8 mouse cellular contexts compared by ENCODE assay signal in the genomic region with DNA sequence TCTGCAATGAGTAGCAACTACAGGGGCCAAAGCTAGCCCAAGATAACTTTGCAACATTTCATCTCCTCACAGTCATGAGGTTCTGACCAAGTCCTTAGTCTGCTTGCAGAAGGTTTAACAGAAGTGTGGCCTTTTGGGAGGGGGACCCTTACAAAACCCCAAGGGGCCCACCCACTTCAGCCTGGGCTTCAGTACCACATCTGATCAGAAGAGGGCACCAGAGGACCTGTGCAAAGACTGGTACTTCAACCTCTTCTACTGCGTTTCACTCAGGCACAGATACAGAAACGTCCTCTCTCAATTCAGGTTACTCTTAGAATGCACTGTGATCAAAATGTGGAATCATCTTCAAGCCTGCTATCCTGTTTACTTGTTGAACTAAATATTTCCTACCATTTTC. TPM values are rescaled to one million over a fixed set of nuclear protein-coding genes. Genes with fewer than 3 reads are reported as not detected.
A peak's percentile ranks its signal among the peaks of the same experiment; 100 is the strongest.
DNase-seq lines count a peak whose midpoint lies in the region; ATAC-seq and TF ChIP-seq lines count a peak whose summit lies in the region.

No protein-coding gene starts in this region.

- 4% methylated on average over 2 of the region's 2 CpGs for WGBS in small intestine, adult 2 months

- TF ChIP-seq POLR2A in small intestine, adult 2 months (IDR thresholded peaks at IDR 0.05; ENCODE audit: low read depth, low read length) = no peak

- no peaks in the 10 kb centered on the region for H3K27me3 ChIP-seq in small intestine, adult 2 months (ENCODE audit: control insufficient read depth, insufficient read depth, low read length)

- no peak for ATAC-seq in erythroblast, adult 5-6 weeks (replicated peaks; ENCODE audit: low FRiP score, poor library complexity, severe bottlenecking)

- H3K4me1 ChIP-seq in small intestine, adult 2 months (ENCODE audit: control insufficient read depth, insufficient read depth, insufficient read length, low read length) = peaks cover 17% of the 10 kb centered on the region; the same call in 1 of the 2 replicates

- no peaks in the 10 kb centered on the region for H3K36me3 ChIP-seq in small intestine, adult 2 months (ENCODE audit: control insufficient read depth, insufficient read depth, low read length)

- no peak overlapping the region for H3K27ac ChIP-seq in small intestine, adult 2 months (ENCODE audit: insufficient read depth, low read depth, low read length)

- DNase-seq in CD4-positive helper T cell, adult 2 months (ENCODE audit: low read depth, low spot score) = peak; percentile 78
- DNase-seq in NIH3T3 (ENCODE audit: low read depth) = peak; percentile 78
- DNase-seq in cerebellum, adult 9-10 months = peak; percentile 60
- DNase-seq in frontal cortex, postnatal 36 days (ENCODE audit: low spot score in 2 of 2) = peak; percentile 66 to 73
- peak; percentile 68 for DNase-seq in layer of hippocampus, adult 11-12 months (ENCODE audit: low spot score)
- DNase-seq in lung, postnatal 10 days = peak; percentile 85

- H3K4me3 ChIP-seq in small intestine, adult 2 months (ENCODE audit: low read depth, low read length) = no peak overlapping the region

- TF ChIP-seq CTCF in small intestine, adult 2 months (IDR thresholded peaks at IDR 0.05; ENCODE audit: extremely low read depth, insufficient read length, insufficient replicate concordance, low read depth, low read length) = peak; percentile 83; the same call in 1 of the 2 replicates

RNA-seq across cellular contexts. Expression of gene Timm8a2, which starts 30.0 kb away (rescaled TPM):
- not detected in 2 replicates for polyA plus RNA-seq in small intestine, adult 2 months (2012; rRNA removed)
- not detected in 2 replicates for total RNA-seq in erythroblast, adult 5-6 weeks (2015; ENCODE audit: low replicate concordance)
- not detected in 2 replicates for total RNA-seq in erythroblast, adult 5-6 weeks (2017; ENCODE audit: low replicate concordance)

RNA-seq across cellular contexts. Expression of gene Tm9sf2, which starts 42.3 kb away (rescaled TPM):
- polyA plus RNA-seq in small intestine, adult 2 months (2012; rRNA removed) = 565 and 678 TPM in 2 replicates
- total RNA-seq in erythroblast, adult 5-6 weeks (2015; ENCODE audit: low replicate concordance) = 26.7 and 34.9 TPM in 2 replicates
- total RNA-seq in erythroblast, adult 5-6 weeks (2017; ENCODE audit: low replicate concordance) = 28.7 and 35.7 TPM in 2 replicates
